Mouse (Mus musculus) olfactory bulb, adult 2 months (tissue): ENCODE data around the gene Jazf1. TPM values are rescaled to one million over a fixed set of nuclear protein-coding genes. Genes with fewer than 3 reads are reported as not detected.

Source experiments
- H3K27ac ChIP-seq: fragments of 200-500 bp; 2 replicates; pipeline ENCODE4 v1.5.1; 2012; ENCODE audit warnings: low read depth, low read length; ENCODE audit not compliant: insufficient read depth
- H3K4me1 ChIP-seq: fragments of 200-500 bp; 2 replicates; pipeline ENCODE4 v1.6.1; 2012; ENCODE audit warnings: low read length; ENCODE audit not compliant: control insufficient read depth, insufficient read depth
- H3K4me3 ChIP-seq: fragments of 200-500 bp; 2 replicates; pipeline ENCODE4 v1.5.1; 2012; ENCODE audit warnings: mild to moderate bottlenecking, low read depth, low read length, moderate library complexity; ENCODE audit not compliant: insufficient read depth
- CTCF ChIP-seq: fragments of 200-500 bp; IDR thresholded peaks from 2 replicates; pipeline ENCODE4 v1.5.1; 2012; ENCODE audit warnings: low read depth, mild to moderate bottlenecking, low read length, moderate library complexity; ENCODE audit not compliant: insufficient read depth
- POLR2A ChIP-seq: fragments of 200-500 bp; IDR thresholded peaks from 2 replicates; pipeline ENCODE4 v1.6.1; 2012; ENCODE audit warnings: mild to moderate bottlenecking, low read depth, low read length, moderate library complexity; ENCODE audit not compliant: insufficient read depth
- WGBS: fragments of 180-500 bp; shearing (Covaris S2); methylation state at CpG from one replicate; pipeline ENCODE4 v1.1.7; 2018; 5-methylcytosine and 5-hydroxymethylcytosine counted together
- polyA plus RNA-seq: library from polyadenylated mRNA; stranded (reverse); fragments of >200 nt; gene quantifications from 2 replicates; pipeline ENCODE4 v1.2.4, GENCODE M21; 2012; ENCODE audit warnings: low replicate concordance; ENCODE audit not compliant: missing spikeins, insufficient read depth, insufficient read length

Jazf1 gene
- polyA plus RNA-seq, 1 experiment = not detected

DNA sequence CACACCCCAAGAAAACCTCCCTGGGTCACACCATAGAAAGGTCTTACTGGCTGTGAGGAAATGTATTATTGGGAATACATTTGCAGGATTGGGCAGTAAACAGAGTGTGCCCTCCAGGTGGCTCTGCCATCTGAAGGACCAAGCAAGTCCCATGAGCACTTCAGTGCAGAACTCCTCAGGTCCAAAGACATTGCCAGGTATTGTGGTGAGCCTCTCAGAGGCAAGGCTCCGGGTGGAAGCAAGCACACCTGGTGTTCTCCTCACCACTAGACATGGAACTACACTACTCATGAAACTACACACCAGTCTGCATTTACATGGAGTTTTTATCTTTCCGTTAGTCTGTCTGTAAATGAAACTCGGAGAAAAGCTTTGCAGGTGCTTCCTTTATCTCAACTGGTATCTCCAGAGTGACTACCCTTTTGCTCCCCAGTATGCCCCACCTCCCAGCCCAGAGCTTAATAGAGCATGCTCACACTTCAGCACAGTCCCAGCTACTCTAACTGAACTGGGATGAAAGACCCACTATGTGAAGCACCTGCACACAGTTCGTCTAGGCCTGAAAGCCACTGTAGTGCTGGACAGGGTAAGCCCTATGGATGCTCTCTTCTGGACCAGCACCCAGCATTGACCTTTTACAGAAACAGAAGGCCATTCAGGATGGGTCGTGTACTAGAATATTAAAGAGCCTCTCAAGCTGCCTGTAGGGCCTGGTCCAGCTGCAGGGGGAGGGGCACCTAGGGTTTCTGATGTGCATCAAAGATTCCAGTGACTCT is 156.1 kb downstream of the Jazf1 start:
- 85% methylated on average over 5 of the region's 5 CpGs for WGBS
- H3K4me3 ChIP-seq = no peak overlapping the region
- TF ChIP-seq POLR2A (no peak), CTCF (no peak)
- no peak overlapping the region for H3K27ac ChIP-seq
- 0 out of 2 replicates have a peak, but pooled peaks cover 4% of the 10 kb centered on the region for H3K4me1 ChIP-seq

DNA sequence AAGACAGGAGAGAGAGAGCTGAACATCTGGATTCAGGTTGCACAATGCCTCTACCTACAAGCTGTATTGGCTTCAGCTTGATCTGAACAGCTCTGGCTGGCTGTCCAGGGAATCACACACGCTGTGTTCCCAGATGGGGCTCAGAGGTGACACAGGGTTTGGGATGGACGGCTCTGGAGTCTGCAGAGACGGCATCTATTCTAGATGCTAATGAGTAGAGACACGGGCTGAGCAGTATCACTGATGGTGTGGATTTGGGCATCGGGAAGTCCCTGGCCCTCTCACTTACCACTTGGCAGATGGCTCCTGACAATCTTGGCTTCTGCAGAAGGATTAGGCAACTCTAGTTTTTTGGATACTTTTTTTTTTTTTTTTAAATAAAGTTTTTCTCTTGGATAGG is 161.6 kb downstream of the Jazf1 start:
- no peak overlapping the region for H3K4me3 ChIP-seq
- H3K4me1 ChIP-seq = 0 out of 2 replicates have a peak, but pooled peaks cover 3% of the 10 kb centered on the region
- no peak overlapping the region for H3K27ac ChIP-seq
- WGBS = 88% methylated on average over 5 of the region's 5 CpGs
- TF ChIP-seq CTCF = no peak
- no peak for TF ChIP-seq POLR2A

DNA sequence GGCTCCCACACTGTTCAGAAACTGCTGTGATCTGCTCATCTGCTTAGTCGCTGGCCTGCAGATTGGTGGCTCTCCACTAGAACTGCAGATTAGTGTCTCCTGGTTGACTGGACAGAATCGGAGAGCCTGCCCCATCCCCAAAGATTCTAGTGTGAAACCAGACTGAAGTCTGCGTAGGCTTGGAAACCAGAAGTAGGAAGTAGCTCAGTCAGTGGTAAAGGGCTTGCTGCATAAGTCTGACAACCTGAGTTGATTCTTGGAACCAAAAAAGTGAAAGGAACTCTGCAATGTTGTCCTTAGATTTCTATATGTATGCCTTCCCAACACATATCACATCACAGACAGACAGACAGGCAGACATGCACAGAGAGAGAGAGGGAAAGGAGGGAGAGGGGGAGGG is 163.3 kb downstream of the Jazf1 start:
- no peak overlapping the region for H3K4me3 ChIP-seq
- H3K4me1 ChIP-seq = 0 out of 2 replicates have a peak, but pooled peaks cover 3% of the 10 kb centered on the region
- no peak for TF ChIP-seq CTCF
- TF ChIP-seq POLR2A = no peak
- 85% methylated on average over 3 of the region's 3 CpGs for WGBS
- H3K27ac ChIP-seq = no peak overlapping the region

DNA sequence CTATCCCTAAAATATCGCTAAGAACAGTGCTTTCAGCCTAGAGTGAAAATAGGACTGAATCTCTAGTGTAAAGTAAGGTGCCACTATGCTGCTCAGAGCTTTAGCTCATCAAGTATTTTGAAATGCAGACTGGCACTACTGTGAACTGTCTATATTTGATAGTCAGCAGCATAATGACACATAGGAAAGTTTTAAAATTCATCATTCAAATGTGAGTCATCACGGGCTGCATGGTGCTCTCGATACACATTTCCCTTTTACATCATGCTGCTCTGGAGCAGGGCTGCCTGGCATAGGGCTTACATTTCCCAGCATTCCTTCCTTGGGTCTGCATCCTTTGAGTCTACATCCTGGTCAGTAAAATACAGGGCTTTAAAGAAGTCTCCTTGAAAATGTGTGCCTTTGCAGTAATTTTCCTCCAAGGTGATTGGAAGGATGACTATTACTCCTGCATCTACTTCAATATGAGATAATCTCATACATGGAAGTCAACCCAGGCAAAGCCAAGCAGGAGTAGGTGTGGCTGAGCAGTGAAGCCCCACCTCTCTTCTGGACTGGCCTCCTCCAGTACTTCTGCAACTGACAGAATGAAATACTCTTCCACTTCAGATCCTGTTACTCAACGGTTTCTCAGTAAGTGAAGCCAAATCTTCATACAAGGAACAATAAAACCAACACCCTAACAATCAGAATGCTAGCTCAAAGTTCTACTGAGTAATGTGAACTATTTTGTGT is 165.0 kb downstream of the Jazf1 start:
- TF ChIP-seq CTCF = no peak
- no peak for TF ChIP-seq POLR2A
- WGBS = 78% methylated on average over 4 of the region's 4 CpGs
- H3K4me3 ChIP-seq = no peak overlapping the region
- H3K4me1 ChIP-seq = 0 out of 2 replicates have a peak, but pooled peaks cover 3% of the 10 kb centered on the region
- H3K27ac ChIP-seq = no peak overlapping the region

DNA sequence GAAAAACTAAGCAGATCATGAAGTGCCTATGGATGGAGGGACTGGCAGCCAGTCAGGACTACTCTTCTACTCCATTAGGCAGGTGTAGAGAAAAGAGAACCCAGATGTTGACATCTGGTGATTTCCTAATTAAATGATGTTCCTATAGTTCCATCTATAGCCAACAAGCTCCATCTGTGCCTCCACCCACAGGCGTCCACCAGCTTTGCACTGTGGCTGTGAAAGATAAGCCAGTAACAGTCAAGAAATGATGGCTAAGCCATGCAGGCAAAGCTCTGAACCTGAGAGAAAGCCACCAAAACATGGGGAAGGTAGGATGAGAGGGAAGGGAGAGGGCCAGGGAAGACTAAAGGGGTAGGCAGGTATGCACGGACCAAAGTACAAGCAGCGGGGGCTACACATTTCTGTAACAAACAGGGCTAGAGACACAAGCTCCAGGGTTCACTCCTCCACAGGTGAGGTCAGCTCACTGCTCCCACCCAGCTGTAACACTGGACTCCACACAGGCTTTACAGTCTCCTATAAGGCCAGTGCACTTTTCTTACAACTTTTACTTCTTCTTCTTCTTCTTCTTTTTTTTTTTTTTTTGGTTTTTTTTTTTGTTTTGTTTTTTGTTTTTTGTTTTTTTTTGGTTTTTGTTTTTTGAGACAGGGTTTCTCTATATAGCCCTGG is 168.7 kb downstream of the Jazf1 start:
- H3K27ac ChIP-seq = no peak overlapping the region
- 99% methylated on average over 3 of the region's 3 CpGs for WGBS
- no peak for TF ChIP-seq CTCF
- TF ChIP-seq POLR2A = no peak
- H3K4me1 ChIP-seq = no peaks in the 10 kb centered on the region
- H3K4me3 ChIP-seq = no peak overlapping the region

DNA sequence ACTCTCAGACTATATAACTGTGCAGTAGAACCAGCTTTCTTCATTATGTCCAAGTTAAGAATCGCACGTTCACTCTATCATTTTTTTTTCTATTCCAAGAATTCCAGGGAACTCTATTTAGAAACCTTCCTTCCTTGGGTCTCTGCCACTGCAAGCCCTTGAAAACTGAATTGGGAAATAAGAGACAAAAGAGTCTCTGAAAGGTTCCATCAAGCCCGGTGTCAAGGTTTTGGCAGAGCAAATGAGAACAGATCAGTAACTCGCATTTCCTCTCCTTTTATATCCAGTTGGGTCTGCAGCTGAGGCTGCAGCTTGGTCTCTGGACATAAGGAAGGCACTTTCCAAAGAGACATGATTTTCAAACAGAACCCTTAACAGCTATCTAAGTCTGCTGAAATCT is 173.4 kb downstream of the Jazf1 start:
- 0 out of 2 replicates have a peak, but pooled peaks cover 2% of the 10 kb centered on the region for H3K4me1 ChIP-seq
- WGBS = 65% methylated on average over 4 of the region's 4 CpGs
- TF ChIP-seq POLR2A (no peak), CTCF (no peak)
- no peak overlapping the region for H3K27ac ChIP-seq
- no peak overlapping the region for H3K4me3 ChIP-seq

DNA sequence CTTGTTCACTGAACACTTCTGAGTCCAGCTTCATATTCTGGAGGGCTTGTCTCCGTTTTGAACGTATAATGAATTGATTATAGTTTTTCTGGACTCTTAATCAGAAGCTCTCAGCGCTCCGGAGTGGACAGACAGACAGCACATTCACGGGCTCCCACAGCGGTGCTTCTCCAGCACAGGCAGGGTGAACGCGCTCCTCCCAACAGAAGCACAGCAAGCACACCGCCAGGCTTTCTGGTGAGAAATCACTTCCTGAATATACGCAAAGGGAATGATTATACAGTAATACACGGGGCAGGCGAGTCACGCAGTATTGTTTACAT is 174.0 kb downstream of the Jazf1 start:
- Histone ChIP-seq H3K4me1 (0 out of 2 replicates have a peak, but pooled peaks cover 2% of the 10 kb centered on the region), H3K4me3 (no peak overlapping the region), H3K27ac (no peak overlapping the region)
- 42% methylated on average over 13 of the region's 13 CpGs for WGBS
- TF ChIP-seq CTCF = no peak
- no peak for TF ChIP-seq POLR2A

DNA sequence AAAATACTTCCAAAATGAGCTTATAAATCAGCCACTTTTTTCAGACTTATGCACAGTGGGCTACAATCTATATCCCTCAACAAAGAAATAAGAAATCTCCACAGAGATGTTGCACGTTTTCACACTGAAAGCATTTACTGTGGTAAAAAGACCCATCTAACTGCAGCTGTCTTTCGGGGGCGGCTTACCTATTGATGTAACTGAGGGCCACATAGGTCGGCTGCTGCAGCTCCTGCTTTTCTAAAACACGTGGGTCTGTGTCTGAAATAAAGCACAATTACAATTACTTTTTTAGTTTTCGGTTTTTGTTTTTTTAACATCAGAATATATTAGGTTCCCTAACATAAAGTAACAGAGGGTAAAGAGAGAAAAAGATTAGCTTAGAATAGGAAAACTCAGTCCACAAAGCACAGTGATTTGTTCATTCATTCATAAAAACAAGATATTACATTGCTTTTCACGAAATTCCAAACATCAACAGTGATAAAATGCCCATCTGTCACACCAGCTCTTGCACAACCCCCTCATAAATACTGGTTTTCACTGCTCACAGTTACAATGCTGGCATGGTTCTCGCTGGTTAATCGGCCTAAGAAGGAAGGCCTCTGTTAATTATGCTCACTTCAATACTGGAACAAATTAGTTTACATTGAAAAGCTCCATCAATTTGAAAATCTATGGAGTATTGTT is 174.5 kb downstream of the Jazf1 start:
- H3K27ac ChIP-seq = no peak overlapping the region

More for the DNA sequence above, 174.5 kb downstream of the Jazf1 start:
- H3K4me1 ChIP-seq = 0 out of 2 replicates have a peak, but pooled peaks cover 2% of the 10 kb centered on the region
- TF ChIP-seq POLR2A (no peak), CTCF (no peak)
- WGBS = 67% methylated on average over 9 of the region's 9 CpGs
- no peak overlapping the region for H3K4me3 ChIP-seq
